Mouse (Mus musculus) G1E (cell line): Measurements from ENCODE around the gene Cd8a.

Source experiments
- CTCF ChIP-seq: IDR thresholded peaks from 2 replicates; pipeline ENCODE4 v1.5.1; 2012; ENCODE audit warnings: low read depth, low read length, inconsistent platforms, mixed read lengths
- GATA2 ChIP-seq: IDR thresholded peaks from 2 replicates; pipeline ENCODE4 v1.6.1; 2012; ENCODE audit warnings: low read depth, low read length, inconsistent platforms, borderline replicate concordance
- TAL1 ChIP-seq: conservative IDR thresholded peaks from 2 replicates; pipeline ENCODE4 v1.6.1; 2012; ENCODE audit warnings: low read depth, low read length, inconsistent platforms, mixed read lengths

GRCm38 (mm10) chr6:71337666-71338065, 35.6 kb upstream of the Cd8a start:
- TF ChIP-seq CTCF (no peak), GATA2 (no peak), TAL1 (no peak)
